Mouse (Mus musculus): ENCODE measurements around the gene Psmf1. TPM values are rescaled to one million over a fixed set of nuclear protein-coding genes. Genes with fewer than 3 reads are reported as not detected.
A peak's percentile ranks its signal among the peaks of the same experiment; 100 is the strongest.

Gene Psmf1
- total RNA-seq, 4 experiments from 2014 or later: 32.6 to 39.1 (median 35.4) TPM

GRCm38 (mm10) chr2:151735422-151735821 is 8.6 kb downstream of the Psmf1 start:
- DNase-seq (ENCODE audit: low spot score in 2 of 2): no peak

GRCm38 (mm10) chr2:151733151-151733865 is 10.7 kb downstream of the Psmf1 start:
- no peak for DNase-seq (ENCODE audit: low spot score in 2 of 2)

- DNase-seq (ENCODE audit: low spot score in 2 of 2): no peak
These were observed 19.9 kb downstream of the Psmf1 start for GRCm38 (mm10) chr2:151724094-151724493.

GRCm38 (mm10) chr2:151716318-151717055 is 27.5 kb downstream of the Psmf1 start:
- DNase-seq (ENCODE audit: low spot score in 2 of 2): no peak

- DNase-seq (ENCODE audit: low spot score in 2 of 2): no peak
These were observed 28.5 kb downstream of the Psmf1 start for GRCm38 (mm10) chr2:151715526-151715925.

- DNase-seq (ENCODE audit: low spot score in 2 of 2): no peak
These were observed 31.3 kb downstream of the Psmf1 start for GRCm38 (mm10) chr2:151712647-151713046.

- DNase-seq (ENCODE audit: low spot score in 2 of 2): no peak
These were observed 41.2 kb downstream of the Psmf1 start for GRCm38 (mm10) chr2:151702851-151703190.

- DNase-seq (ENCODE audit: low spot score in 2 of 2): peak in 1 of 2 experiments; percentile 23
These were observed 41.7 kb downstream of the Psmf1 start for GRCm38 (mm10) chr2:151702146-151702850.

- no peak for DNase-seq (ENCODE audit: low spot score in 2 of 2)
These were observed 42.5 kb downstream of the Psmf1 start, which contains the start of gene Tmem74b for GRCm38 (mm10) chr2:151701231-151702145. Gene Tmem74b, plus strand, starts transcription at chr2:151702008.

- DNase-seq (ENCODE audit: low spot score in 2 of 2): no peak
These were observed 61.0 kb downstream of the Psmf1 start for GRCm38 (mm10) chr2:151682976-151683375.

- DNase-seq (ENCODE audit: low spot score in 2 of 2): no peak
These were observed 61.6 kb downstream of the Psmf1 start for GRCm38 (mm10) chr2:151682357-151682756.

- DNase-seq (ENCODE audit: low spot score in 2 of 2): peak in 1 of 2 experiments; percentile 18
These were observed 67.8 kb downstream of the Psmf1 start for GRCm38 (mm10) chr2:151676234-151676633.

GRCm38 (mm10) chr2:151670968-151671329 is 73.0 kb downstream of the Psmf1 start:
- DNase-seq (ENCODE audit: low spot score in 2 of 2): no peak

GRCm38 (mm10) chr2:151670026-151670967 is 73.7 kb downstream of the Psmf1 start:
- DNase-seq (ENCODE audit: low spot score in 2 of 2): no peak

GRCm38 (mm10) chr2:151668433-151668832 is 75.6 kb downstream of the Psmf1 start, which contains the start of gene Rad21l:
Gene Rad21l, minus strand, starts transcription at chr2:151668533.
- DNase-seq (ENCODE audit: low spot score in 2 of 2): no peak

Other genes starting within 250 kb of the Psmf1 start
- 100 to 1,000 TPM; 794 to 901 (median 846) TPM for gene Fkbp1a, start 201.7 kb downstream of the Psmf1 start, total RNA-seq (2022)
- gene Sdcbp2, start 171.6 kb downstream of the Psmf1 start, total RNA-seq (2022): 1 to 10 TPM; 1.4 to 2.2 (median 1.7) TPM
- 100 to 1,000 TPM; 348 to 418 (median 386) TPM for gene Snph, start 111.6 kb downstream of the Psmf1 start, total RNA-seq (2022)
- gene Rad21l, start 75.7 kb downstream of the Psmf1 start, total RNA-seq (2022): 1 to 10 TPM; 1.8 to 2.5 (median 2.2) TPM
- gene Tmem74b, start 42.2 kb downstream of the Psmf1 start, total RNA-seq (2022): 1 to 10 TPM; 4.6 to 5.8 (median 5.0) TPM
- not detected for gene Rspo4, start 98.7 kb upstream of the Psmf1 start, total RNA-seq (2022)
- under 1 TPM in 1 of 4 experiments, not detected in 3; 0.14 TPM for gene Angpt4, start 167.0 kb upstream of the Psmf1 start, total RNA-seq (2022)
- gene Fam110a, start 236.0 kb upstream of the Psmf1 start, total RNA-seq (2022): 1 to 10 TPM; 5.9 to 8.0 (median 7.2) TPM